Mouse (Mus musculus) v-Abl transformed pro-B cells (cell line): ENCODE measurements around the gene Deup1.

Source experiments
- in situ Hi-C, 2 experiments: fragments of 400-800 bp; cut with MboI; formaldehyde crosslinking; loops; one replicate each; pipeline ENCODE4 v1.15.1; 2025; ENCODE audit not compliant: unreplicated experiment in 2 of 2

The Deup1 gene

GRCm38 (mm10) chr9:15627785-15628287, at the start of gene Deup1:
Gene Deup1, minus strand, starts transcription at chr9:15627933.
- in situ Hi-C loops = no loop called here

GRCm38 (mm10) chr9:15672251-15672650, 44.5 kb upstream of the Deup1 start:
- in situ Hi-C loops = no loop called here

- in situ Hi-C loops = no loop called here
These were observed 42.3 kb upstream of the Deup1 start for GRCm38 (mm10) chr9:15670002-15670527.

- in situ Hi-C loops = no loop called here
These were observed 41.7 kb upstream of the Deup1 start for GRCm38 (mm10) chr9:15669452-15669851.

DNA sequence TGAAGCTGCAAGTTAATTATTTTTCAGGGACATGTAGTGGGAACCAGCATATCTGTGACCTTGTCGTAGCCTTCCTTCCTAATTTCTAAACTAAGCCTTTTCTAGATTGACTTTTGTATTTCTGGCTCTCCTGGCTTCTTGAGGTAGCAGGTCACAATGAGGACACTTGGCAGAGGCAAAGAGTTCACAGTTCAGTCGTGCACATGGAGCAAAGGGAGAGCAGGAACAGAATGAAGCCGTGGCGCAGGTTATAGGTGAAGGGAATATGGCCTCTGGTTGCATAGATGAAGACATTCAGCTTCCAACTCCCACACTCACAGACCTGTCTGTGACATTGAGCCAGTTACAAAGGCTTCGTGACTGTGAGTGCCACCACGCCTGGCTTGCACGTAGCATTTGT, 36.9 kb upstream of the Deup1 start:
- in situ Hi-C loops = no loop called here

- in situ Hi-C loops = no loop called here
These were observed 31.3 kb upstream of the Deup1 start for GRCm38 (mm10) chr9:15659069-15659468.

DNA sequence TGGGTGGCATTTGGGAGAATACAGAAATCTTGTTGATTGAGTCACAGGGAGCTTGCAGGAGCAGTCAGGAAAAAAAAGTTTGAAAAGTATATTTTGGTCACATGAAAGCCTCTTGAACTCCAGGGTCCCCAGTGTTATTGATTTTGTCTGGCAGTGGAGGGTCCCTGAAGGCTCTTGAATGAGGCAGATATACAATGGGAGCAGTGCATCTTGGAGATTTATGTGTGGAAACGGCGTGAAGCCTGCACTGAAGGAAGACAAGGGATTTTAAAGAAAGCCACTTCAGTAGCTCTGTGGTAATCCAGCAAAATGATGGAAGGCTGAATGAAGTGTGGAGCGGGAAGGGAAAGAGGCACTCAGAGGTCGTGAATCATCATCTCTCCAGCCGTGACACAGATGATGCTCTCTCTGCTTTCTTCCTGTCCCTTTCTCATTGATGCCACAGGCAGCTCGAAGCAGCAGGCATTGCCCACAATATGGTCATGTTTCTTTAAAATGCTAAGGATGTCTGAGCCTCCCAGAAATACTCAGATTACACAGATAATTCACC, 30.6 kb upstream of the Deup1 start:
- in situ Hi-C loops = no loop called here

- in situ Hi-C loops = no loop called here
These were observed 25.3 kb upstream of the Deup1 start for GRCm38 (mm10) chr9:15653036-15653435.

DNA sequence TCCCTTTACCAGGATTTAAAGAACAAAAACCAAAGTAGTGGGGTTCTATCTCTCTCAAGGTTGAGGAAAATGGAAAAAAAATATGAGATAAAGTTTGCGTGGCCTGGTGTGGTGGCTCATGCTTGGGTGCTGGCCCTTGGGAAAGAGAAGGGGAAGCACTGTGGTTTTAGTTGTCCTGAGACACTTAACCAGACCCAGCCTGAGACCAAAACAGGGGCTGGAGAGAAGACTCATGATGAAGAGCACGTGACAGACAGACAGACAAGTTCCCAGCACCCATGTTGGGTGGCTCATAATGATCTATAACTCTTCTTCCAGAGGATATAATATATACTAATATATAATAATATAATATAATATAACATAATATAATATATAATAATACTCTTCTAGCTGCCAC, 22.2 kb upstream of the Deup1 start:
- in situ Hi-C loops = no loop called here

DNA sequence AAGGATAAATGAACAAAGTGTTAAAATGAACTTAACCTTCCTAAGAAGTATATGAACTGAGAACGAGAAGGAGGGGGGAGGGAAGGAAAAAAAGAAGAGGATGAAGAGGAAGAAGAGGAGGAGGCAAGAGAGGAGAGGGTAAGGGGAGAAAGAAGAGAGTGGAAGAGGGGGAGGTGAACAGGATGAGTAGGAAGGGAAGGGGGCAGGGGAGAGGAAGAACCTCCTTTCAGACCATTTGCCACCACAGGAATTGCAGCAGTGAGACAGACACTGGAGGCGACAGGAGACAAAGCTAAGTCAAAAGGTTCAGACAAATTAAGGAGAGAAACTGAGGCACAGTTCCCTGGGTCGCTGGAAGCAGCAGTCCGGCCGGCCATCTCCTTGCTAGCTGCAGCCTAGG, 349 bp downstream of the Deup1 start:
- in situ Hi-C loops = no loop called here

- in situ Hi-C loops = no loop called here
These were observed 3.0 kb downstream of the Deup1 start for GRCm38 (mm10) chr9:15624739-15625138.

GRCm38 (mm10) chr9:15619767-15620166, 8.0 kb downstream of the Deup1 start:
- in situ Hi-C loops = no loop called here

- in situ Hi-C loops = no loop called here
These were observed 8.6 kb downstream of the Deup1 start for GRCm38 (mm10) chr9:15619020-15619590.

- in situ Hi-C loops = no loop called here
These were observed 10.7 kb downstream of the Deup1 start for GRCm38 (mm10) chr9:15617061-15617460.

DNA sequence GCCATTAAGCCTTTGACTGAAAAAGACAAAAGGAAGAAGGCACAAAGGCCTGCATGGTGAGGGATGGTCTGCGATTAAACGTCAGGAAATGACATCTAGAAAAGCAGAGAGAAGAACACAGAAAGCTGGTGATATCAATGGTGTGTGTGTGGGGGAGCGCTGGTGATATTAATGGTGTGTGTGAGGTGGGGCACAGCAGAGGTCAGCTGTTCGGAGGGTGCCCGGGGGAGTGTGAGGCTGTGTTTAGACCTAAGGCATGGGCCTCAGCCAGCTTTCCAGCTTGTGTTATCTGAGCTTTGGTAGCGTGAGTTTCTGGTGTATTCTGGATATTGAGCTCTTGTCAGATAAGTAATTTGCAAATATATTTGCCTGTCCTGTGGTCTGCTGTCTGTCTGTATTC, 11.3 kb downstream of the Deup1 start:
- in situ Hi-C loops = no loop called here

DNA sequence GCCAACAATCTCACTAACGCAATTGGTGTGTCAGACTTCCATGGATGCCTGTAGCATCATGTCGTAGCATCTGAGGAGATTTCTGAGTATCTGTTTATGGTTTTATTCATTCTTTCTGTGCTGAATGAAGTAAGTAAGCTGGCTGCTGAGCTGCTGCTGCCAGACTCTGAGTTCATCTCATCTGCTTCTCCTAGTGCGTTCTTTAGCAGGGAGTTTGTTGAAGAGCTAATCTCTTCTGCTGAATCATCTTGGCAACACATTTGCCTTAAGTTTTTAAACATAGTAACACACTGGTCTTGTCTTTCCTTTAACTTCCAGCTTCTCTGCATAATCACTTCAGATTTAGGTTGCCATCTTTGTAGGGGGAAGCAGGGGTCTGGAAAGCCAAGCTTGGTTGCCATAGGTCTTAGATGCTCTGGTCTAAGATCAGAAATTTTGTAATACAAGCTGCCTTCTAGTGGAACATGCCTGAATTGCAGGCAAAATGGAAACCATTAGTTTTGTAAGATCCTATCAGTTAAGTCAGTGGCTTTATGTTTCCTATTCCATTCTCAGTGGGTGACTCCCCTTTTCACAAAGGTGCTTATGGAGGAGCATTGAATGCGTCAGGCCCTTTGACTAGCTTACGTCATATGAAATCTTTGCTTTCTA, 18.3 kb downstream of the Deup1 start:
- in situ Hi-C loops = loop anchor here in 1 of 2 experiments (10.0 kb wide), 1 partner anchor 115 kb away; the partner anchor contains the start of gene Smco4

DNA sequence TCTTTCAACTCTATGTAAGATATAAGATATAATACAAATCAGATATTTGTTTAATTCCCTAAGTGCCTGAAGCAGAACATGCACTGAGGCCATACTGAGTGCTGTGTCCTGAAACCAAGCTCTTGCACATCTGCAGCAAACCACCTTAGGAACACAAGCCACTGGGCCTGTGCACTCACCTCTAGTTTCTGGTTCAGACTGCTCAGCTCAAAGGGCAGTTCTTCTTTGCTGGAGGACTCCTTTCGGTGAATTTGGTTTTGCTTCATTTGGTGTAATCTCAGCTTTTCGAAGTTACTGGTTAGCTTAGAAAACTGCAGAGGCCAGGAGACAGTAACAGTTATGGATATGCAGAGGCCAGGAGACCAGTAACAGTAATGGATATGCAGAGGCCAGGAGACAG, 20.1 kb downstream of the Deup1 start:
- in situ Hi-C loops = loop anchor here in 1 of 2 experiments (10.0 kb wide), 1 partner anchor 113 kb away; the partner anchor contains the start of gene Smco4

GRCm38 (mm10) chr9:15603156-15603555, 24.6 kb downstream of the Deup1 start:
- in situ Hi-C loops = loop anchor here in 1 of 2 experiments (10.0 kb wide), 1 partner anchor 108 kb away; the partner anchor contains the start of gene Smco4

DNA sequence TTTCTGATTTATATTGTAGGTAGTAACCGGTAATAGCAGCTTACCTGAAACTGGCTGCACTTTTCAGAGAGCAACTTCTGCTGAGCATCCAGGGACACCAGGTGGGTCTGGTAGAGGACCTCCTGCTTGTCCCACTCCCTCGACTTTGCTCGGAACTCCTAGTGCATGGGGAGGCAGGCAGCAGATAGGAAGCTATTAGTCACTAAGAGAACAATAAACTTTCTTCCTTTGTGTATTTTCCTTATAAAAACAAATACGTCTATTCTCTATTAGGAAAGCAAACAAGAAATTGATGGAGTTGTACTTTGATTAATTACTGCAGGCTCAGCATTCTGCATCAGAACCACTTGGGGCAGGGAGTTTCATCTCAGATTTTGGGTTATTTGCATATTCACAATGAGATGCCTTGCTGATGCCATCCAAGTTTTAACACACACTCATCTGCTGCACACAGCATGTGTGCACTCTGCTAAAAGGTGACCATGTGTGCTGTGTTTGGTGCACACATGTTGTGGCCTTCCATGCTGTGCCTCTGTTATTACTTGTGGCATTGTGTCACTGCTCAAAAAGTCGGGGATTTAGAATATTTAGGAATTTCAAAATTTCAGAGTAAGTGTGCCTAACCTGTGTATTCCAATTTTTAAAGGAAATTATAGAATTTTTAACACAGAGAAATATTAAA, 26.7 kb downstream of the Deup1 start:
- in situ Hi-C loops = loop anchor here in 1 of 2 experiments (10.0 kb wide), 1 partner anchor 106 kb away; the partner anchor contains the start of gene Smco4

DNA sequence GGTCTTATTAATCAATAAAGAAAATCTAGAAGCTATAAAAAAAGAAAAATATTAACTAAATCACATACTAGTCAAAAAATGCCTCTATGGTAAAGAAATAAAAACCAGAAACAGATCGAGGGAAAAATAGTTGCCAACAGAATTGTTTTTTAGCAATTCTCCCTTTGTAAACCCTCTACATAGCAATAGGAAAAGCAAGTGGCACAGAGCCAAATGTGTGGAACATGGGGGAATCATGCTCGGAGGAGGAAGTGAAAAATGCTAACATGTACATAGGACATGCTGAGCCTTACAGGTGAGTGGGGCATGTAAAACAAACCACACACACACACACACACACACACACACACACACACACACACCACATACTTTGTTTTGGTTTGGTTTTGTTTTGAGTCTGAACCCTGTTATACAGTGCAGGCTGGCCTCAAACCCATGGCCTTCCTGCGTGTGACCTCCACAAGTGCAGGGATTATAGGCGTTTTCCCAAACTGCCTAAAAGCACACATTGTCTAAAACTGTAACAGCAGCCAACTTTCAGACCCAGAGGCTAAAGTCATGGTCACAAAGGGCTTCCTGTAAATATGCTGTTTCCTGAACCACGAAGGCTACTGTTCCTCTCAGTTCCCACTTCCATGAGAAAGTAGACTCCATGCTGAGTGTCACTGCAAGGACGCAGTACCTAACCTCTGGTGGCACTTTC, 27.4 kb downstream of the Deup1 start:
- in situ Hi-C loops = loop anchor here in 1 of 2 experiments (10.0 kb wide), 1 partner anchor 106 kb away; the partner anchor contains the start of gene Smco4
